Mouse (Mus musculus): Measurements from ENCODE around the gene Cald1.

GRCm38 (mm10) chr6:34628131-34628530, 29.8 kb downstream of the Cald1 start:
- TF ChIP-seq POLR2A (IDR thresholded peaks at IDR 0.05; ENCODE audit: insufficient read depth, low read length) (no peak), CTCF (IDR thresholded peaks at IDR 0.05; ENCODE audit: low read depth, low read length) (no peak)

All from ES-Bruce4 (cell line).